Mouse (Mus musculus) gastrocnemius, postnatal 4 days (tissue): ENCODE data around the gene Pabpc4. TPM values are rescaled to one million over a fixed set of nuclear protein-coding genes. Genes with fewer than 3 reads are reported as not detected.

Source experiments
- DNase-seq, 2 experiments: peaks; one replicate each; pipeline ENCODE4 v3.0.0; 2021 to 2022; ENCODE audit warnings: low spot score in 2 of 2, mixed read lengths in 2 of 2
- long read RNA-seq, 2 experiments: library from polyadenylated mRNA; stranded (forward); transcript quantifications; one replicate each; pipeline ENCODE4 v2.0.0; 2021
- total RNA-seq, 2 experiments: library from RNA; stranded (reverse); gene quantifications; 2 replicates each; pipeline ENCODE4 v1.2.3; 2021

The Pabpc4 gene
- 100 to 1,000 TPM; 209 to 262 TPM for total RNA-seq
- long read RNA-seq, experiment 1, transcript Pabpc4-204 (14 exons, 3,111 nt), result minor isoform, 6 of 70 reads
- long read RNA-seq, experiment 1, transcript Pabpc4-202 (15 exons, 3,019 nt), result major isoform, 22 of 70 reads
- long read RNA-seq, experiment 1, partial matches to known transcripts, result 19 of 70 reads
- long read RNA-seq, experiment 1, other reads (novel, unspliced or antisense), result 18 of 70 reads
- long read RNA-seq, experiment 2, transcript Pabpc4-203 (15 exons, 3,050 nt), result minor isoform, 8 of 107 reads
- long read RNA-seq, experiment 2, transcript Pabpc4-204 (14 exons, 3,111 nt), result minor isoform, 15 of 107 reads
- long read RNA-seq, experiment 2, transcript Pabpc4-202 (15 exons, 3,019 nt), result major isoform, 22 of 107 reads
- long read RNA-seq, experiment 2, partial matches to known transcripts, result 27 of 107 reads
- long read RNA-seq, experiment 2, other reads (novel, unspliced or antisense), result 31 of 107 reads

DNA sequence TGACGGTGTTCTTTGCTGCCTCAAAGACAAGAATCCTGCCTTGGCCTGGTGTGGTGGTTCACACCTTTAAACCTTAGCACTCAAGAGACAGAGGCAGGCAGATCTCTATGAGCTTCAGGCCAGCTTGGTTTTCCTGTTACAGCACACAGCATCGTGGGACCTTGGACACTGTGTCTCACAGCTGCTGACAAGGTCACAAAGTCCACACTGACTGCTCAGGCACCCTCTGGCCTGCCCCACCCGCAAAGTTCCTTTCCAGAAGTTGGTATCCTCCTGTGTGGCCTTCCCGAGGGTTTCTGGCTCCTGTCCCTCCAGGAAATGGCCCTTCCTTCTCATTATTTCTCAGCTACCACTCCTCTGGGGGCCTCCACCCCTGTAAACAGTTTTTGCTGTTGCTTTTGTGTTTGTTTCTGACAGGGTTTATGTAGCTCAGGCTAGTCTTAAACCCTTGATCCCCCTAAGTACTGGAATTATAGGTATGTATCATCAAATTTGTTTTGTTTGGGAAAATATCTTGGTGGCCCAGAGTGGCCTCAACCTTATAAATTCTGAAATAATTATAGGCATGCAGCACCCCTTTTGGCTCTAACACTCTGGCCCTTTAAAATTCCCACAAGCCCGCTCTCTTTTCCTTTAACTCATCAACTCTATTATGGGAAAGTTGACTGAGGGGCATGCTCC is at the start of gene Pabpc4:
Gene Pabpc4, plus strand, starts transcription at position 631 of the 681 bp plus-strand sequence.
- no peak for DNase-seq

GRCm38 (mm10) chr4:123213975-123214374 is 48.2 kb upstream of the Pabpc4 start:
- no peak for DNase-seq

- DNase-seq, result no peak
Observed at GRCm38 (mm10) chr4:123215367-123215766, 46.8 kb upstream of the Pabpc4 start.

DNA sequence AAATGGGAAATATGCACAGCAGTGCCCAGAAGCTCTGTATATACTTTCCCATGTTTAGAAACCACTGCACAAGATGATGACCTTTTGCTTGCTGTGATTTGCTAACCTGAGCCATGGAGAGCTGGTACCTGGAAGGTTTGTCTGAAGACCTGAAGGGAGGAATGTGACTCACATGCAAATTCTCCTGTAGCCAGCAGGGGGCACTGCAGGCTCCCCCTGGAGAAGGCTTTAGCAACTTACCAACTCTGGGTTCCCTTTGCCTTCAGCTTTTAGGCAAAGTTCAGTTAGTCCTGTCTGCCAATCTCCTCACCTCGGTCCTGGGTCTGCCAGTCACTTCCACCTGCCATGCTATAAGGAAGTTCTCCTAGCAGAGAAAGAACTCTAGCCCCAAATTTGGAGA is 45.4 kb upstream of the Pabpc4 start:
- DNase-seq, result no peak

- DNase-seq, result peak; percentile 59 to 74
Observed at GRCm38 (mm10) chr4:123219720-123220357, 42.3 kb upstream of the Pabpc4 start.

GRCm38 (mm10) chr4:123220637-123221036 is 41.5 kb upstream of the Pabpc4 start:
- no peak for DNase-seq

DNA sequence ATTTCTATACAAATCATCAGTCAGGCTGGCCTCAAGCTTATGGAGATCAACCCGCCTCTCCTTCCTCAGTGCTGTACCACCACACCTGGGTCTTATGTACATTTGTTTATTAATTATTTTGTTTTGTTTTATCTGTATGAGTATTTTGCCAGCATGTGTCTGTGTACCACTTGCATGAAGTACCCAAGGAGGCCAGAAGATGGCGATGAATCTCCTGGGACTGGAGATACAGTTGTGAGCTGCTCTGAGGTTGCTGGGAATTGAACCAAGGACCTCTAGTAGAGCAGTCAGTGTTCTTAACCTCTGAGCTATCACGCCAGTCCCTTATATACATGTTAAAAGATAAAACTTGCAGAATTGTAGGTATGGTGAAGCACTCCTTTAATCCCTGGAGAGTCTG is 38.8 kb upstream of the Pabpc4 start:
- no peak for DNase-seq

DNA sequence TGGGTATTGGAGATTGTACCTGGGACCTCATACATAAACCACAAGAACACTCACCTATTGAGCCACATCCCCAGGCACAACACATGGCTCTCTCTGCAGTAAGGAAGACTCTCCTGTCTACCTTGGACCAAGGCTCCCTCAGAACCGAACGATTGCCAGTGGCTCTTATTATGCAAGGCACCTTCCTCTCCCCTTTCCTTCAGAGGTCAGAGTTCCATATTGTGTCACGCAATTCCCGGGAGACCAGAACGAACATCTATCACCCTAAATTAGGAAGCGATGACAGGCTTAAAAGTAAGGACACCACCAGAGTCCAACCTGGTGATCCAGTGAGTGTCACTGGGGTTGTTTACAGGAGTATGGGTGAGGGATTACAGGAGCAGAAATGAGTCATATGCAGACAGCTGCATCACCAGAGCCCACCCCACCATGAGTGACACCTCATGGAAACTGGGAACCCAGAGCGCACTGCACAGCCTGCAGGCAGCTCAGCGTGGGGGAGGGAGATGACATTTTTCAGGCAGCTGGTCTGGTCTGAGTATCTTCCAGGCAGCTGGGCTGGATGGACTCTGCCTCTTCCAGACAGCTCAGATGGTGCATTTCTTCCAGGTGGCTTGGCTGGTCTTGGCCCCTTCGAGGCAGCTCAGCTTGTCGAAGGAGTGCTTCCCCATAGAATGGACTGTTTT is 36.3 kb upstream of the Pabpc4 start:
- DNase-seq, result peak in 1 of 2 experiments; percentile 60

DNA sequence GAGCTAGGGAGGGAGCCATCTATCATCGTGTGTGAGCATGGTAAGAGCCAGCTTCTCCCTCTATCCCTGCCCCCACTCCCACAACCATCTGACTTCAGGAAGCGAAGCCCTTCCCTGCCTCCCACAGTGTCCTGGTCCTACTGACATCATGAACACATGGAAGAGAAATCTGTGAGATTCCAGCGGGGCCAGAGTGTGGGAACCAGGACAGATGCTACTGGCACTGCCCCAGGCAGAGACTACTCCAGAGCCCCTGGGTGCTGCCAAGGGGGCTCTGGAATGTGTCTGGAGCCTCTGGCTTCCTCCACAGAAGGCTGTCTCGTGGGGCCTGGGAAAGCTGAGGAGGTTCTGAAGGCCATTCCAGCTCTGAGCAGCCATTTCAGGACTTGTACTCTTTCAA is 34.4 kb upstream of the Pabpc4 start:
- peak; percentile 40 to 71 for DNase-seq

DNA sequence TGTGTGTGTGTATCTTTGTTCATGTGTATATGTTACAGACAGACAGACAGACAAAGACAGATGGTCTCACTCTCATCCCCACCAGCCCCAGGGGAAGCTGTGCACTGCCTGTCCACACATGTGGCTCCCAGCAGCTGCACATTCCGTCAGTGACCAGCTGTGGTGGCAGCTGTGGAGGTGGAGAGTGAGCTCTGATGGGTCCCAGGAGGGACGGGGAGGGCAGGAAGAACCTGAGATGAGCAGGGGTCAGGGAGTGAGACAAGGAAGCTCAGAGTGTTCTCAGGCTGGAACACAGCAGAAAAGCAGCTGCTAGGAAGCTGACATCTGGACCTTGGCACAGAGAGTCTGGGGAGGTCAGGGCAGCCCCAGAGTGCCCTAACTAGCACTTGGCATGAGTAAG is 33.9 kb upstream of the Pabpc4 start:
- DNase-seq, result peak in 1 of 2 experiments; percentile 71

DNA sequence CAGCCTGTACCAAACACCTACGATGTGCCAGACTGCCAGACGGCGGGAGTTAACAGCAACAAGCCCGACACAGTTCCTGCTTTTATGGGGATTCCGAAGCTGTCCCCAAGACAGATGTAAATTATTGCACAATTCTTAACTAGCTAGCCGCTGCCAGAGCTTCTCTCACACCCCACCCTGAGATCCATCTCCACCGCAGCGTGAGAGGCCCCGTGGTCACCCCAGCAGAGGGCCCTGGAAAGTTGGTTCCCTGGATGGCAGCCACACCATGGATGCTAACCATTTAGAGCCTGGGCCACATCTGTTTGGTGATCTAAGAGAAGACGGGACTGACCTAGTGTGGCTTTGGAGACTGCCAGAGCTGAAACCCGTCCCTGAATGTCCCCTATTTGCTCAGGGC is 33.0 kb upstream of the Pabpc4 start:
- DNase-seq, result peak in 1 of 2 experiments; percentile 45

DNA sequence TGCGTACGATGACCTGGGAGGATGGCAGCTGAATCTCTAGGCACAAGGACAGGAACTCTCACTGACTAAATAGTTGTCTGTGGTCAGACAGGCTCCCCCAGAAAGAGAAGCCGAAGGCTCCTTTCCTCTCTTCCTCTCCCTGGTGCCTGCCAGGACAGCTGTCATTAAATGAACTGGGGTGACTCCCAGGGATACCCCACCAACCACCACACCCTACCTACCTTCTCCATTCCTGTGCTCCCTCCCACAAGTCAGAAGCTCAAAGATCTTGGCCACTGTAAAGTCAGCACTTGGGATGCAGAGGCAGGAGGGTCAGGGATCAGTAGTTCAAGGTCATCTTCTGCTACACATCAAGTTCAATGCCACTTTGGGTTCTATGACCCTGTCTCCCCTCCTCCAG is 29.3 kb upstream of the Pabpc4 start:
- DNase-seq, result no peak

- peak; percentile 50 to 63 for DNase-seq
Observed at GRCm38 (mm10) chr4:123233492-123234084, 28.6 kb upstream of the Pabpc4 start, which contains the start of gene Heyl. TSS of gene Heyl (plus strand) at chr4:123233556.

DNA sequence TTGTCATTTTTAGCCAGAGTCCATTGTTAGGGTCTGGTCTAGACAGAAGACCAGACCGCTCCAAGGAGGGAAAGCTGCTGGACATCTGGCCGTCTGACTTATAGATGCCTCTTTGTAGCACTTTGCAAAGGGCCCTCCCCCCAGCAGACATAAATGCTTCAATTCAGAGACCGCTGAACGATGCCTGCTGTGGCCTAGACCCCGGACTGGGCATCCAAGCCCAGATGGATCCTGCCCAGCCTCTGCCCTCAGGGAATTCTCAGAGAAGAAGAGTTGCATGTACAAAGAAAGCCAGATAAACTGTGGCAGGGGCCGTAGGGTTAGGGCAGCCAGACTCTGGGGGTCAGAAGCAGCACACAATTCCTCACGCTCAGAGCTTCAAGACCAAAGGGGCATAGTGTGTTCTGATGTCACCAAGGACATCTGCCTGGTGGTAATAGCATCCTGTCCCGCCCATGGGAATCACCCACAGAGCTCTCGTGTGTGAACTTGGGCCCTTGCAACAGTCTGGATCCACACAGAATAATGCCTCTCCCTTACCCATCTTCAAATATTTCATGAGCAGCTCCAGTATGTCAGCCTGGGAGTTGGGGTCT is 26.2 kb upstream of the Pabpc4 start:
- DNase-seq, result no peak

DNA sequence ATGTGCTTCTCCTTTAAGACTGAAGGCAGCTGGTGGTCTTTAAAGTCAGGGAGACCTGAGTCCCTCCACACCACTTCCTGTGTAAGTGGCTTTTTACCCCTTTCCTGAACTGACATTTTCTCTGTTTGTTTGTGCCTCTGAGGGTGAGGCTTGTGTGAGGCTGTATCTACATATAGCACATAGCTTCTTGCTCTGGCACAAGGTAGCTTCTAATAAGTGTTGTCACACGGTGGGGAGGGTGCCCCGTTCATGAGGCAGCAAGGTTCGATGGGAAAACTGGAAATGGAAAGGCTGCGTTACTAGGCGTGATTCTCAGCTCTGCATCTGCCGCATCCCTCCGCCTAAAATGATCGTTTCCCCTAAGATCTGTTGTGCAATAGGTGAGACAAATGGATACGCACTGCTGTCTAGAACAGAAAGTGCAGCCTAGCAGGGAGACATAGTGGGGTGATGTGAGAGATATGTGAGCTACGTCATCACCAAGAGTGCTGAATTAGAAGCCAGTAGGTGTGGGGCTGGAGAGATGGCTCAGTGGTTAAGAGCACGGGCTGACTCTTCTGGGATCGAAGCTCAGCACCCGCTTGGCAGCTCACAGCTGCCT is 25.6 kb upstream of the Pabpc4 start:
- no peak for DNase-seq

GRCm38 (mm10) chr4:123237386-123238266 is 24.5 kb upstream of the Pabpc4 start:
- DNase-seq, result no peak

GRCm38 (mm10) chr4:123239361-123240203 is 22.6 kb upstream of the Pabpc4 start:
- DNase-seq, result peak; percentile 80 to 87

- DNase-seq, result no peak
Observed at GRCm38 (mm10) chr4:123246221-123246620, 15.9 kb upstream of the Pabpc4 start.
